Mouse (Mus musculus): ENCODE data around the gene Rbl1.

DNA sequence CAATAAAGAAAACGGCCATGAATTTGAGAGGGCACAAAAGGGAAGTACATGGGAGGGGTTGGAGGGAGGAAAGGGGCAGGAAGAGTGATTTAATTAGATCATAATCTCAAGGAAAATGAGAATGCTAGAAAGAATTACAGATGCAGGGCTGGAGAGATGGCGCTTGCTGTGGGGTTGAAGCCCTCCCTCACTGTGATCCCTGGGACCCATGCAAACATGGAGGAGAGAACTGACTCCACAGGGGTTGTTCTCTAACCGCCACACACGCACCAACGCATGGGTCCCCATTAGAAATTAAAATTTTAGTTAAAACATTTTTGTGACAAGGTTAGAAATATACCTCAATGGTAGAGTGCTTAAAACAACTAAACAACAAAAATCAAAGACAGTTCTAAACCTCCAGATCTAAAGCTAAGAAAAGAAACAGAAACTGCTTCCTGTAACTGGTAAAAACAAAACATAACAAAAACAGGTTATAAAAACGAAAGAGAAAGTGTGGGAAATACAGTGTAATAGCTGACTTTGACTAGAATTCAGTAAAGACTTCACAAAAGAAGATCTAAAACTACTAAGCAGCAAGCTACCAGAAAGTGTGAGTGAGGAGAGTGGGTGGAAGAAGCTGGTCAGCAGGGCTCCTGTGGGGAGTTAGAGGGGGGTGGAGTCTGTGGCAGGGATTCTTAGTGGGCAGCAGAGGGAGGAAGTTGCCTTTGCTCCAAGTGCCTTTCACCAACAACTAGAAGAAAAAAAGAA, 3.1 kb downstream of the Rbl1 start:
- TF ChIP-seq POLR2A (IDR thresholded peaks at IDR 0.05; ENCODE audit: insufficient read length, low read depth), result no peak
- TF ChIP-seq E2F4 (IDR thresholded peaks at IDR 0.05; ENCODE audit: insufficient read depth), result no peak
- no peak for TF ChIP-seq POLR2AphosphoS2 (IDR thresholded peaks at IDR 0.05; ENCODE audit: insufficient read length, low read depth)
- TF ChIP-seq SRF (IDR thresholded peaks at IDR 0.05; ENCODE audit: control insufficient read depth, insufficient read length, low read depth), result no peak
- TF ChIP-seq MYOG (IDR thresholded peaks at IDR 0.05; ENCODE audit: control insufficient read depth in 1 of 3, insufficient read depth in 1 of 3, insufficient read length in 2 of 3, low read depth in 2 of 3), result no peak
- TF ChIP-seq TCF3 (IDR thresholded peaks at IDR 0.05; ENCODE audit: insufficient read length, low read depth), result no peak
- no peak for TF ChIP-seq TCF12 (IDR thresholded peaks at IDR 0.05; ENCODE audit: insufficient read depth, poor library complexity, severe bottlenecking)
- no peak for TF ChIP-seq REST (IDR thresholded peaks at IDR 0.05; ENCODE audit: insufficient read depth, insufficient read length)

All from myocyte (in vitro differentiated cells).